Mouse (Mus musculus) neural tube, embryonic 10.5 days (tissue): ENCODE measurements around the gene Sart3.
"Not testable (repeated sequence)": the region's sequence is repeated elsewhere in the genome, so short reads cannot be mapped to it uniquely, and the experiment has no call there.

Experiments used
- DNase-seq: peaks from one replicate; pipeline ENCODE4 v3.0.0-alpha.2; 2017; ENCODE audit warnings: low spot score; ENCODE audit errors: extremely low spot score

Sart3 gene

DNA sequence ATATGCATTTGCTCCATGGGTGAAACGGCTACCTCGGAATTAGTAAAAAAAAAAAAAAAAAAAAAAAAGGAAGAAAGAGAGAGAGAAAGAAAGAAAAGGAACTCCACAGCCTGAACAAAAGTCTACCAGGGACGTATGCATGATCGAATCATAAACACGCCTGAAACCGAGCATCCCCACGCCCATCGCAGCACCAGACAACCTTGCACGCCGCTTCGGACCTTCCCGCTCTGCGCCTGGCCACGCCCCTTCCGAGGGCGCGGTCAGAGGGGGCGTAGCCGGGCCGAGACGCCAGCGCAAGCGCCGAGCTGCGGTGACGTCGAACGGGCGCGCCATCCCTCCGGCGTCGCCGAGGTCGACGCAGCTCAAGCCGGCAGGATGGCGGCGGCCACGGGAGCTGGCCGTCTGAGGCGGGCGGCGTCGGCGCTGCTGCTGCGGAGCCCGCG is at the start of gene Sart3, which contains the start of gene Iscu:
TSS of gene Sart3 (minus strand) at position 61 of the 446 bp plus-strand sequence.
TSS of gene Iscu (plus strand) at position 299 of the 446 bp plus-strand sequence.
- peak; percentile 92 for DNase-seq

DNA sequence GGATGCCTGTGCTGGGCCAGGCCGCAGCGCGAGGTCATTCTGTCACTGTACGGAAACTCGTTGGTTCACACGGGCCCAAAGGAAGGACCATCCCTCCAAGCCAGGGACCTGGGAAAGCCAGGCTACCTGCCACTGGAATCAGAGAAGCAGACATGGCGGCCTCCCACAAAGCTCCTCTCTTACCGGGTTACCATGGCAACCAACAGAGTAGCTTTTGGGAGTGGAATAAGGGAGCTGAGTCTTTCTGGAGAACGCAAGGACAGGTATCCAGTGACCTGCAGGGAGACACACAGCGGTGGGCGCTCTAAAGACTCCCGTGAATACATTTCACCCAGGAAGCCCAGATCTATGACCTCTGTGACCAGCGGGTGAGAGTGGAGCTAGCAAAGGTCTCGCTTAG is 46.3 kb upstream of the Sart3 start:
- DNase-seq: no peak

DNA sequence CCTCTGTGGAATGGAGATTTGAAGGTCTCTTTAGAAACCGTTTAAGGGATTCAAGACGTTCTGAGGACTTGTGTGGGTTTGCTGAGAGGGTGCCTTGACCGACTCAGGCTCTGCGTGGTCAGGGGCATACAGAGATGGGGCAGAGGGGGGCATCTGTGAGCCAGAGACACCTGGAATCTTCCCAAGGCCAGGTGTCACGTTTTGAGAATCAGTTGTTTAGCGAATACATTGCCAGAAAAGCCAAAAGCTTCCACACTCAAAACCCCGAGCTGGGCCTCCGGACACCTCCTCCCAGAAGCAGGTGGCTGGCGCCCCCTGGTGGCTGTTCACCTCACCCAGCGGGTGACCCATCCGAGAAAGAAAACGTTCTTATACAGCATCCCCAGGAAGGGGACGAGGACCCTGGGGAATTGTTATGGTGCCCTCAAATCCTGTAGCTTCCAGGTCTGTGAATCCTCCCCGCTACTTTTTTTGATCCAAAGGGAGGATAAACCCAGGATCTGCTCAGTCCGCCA is 43.4 kb upstream of the Sart3 start:
- DNase-seq: peak; percentile 92

DNA sequence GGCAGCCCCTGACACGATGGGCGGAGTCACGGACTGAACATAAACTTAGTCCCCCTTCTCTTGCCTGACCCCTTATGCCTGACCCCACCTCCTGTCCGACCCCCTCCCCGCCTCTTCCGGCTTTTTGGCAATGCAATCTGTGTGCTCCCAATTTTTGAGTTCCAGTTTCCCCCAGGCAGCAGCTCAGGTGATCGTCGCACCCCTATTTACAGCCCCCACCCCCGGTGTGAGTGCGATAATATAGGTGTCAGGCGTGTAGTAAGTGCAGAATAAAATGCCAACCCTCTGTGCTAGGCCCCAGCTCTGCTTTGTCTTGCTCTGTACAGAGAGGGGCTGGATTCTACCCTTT is 42.7 kb upstream of the Sart3 start:
- DNase-seq: no peak

DNA sequence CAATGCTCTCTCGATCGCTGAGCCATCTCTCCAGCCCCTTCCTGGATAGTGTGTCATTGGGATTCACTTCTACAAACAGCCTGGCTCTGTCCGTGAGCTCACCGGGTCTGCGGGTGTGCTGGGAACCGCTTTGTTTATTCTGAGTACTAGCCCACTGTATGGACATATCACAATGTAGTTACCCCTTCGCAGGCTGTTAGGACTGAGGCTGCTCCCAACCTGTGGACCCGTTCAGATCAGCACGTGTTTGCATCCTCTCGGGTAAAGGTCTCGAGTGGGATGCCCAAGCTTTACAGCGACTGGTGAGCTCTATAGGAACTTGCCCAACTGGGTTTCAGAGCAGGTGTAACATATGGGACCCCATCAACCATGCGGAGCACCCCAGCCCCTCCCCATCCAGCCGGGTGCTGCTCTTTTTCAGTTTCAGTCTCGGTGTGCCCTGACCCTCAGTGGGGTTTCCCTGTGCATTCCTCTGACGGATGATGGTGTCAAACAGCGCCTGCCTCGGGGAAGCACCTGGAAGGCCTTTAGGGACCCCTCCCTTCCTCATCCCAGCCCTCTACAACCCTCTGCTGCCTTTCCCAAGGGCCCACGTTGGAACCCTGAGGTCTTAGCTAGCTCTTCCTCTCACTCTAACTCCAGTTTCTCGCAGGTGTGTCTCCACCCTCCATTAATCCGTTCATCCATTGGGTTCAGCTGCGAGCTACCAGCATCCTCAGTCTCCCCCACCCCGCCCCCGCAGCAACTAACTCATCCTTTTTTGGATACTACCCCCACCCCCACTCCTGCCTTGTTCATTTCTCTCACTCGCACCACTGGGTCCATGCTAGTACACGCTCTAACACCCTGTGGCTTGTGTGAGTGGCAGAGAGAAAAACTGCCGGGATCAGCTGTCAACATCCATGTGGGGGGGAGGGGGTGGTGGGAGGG is 42.1 kb upstream of the Sart3 start:
- DNase-seq: no peak

DNA sequence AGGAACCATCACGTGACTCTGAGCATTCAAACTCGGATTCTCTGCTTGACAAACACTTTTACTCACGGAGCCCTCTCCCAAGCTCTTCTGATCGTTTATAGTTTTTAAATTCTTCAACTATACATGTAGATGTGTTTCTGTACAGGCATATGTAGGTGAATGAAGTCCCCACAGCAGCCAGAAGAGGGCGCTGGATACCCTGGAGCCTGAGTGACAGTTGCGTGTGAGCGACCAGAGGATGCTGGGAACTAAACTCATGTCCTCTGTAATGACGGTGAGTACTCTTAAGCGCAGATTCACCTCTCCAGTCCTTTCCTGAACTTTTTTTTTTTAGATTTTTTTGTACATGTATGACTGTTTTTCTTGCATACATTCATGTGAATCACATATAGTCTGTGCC is 41.3 kb upstream of the Sart3 start:
- no peak for DNase-seq

DNA sequence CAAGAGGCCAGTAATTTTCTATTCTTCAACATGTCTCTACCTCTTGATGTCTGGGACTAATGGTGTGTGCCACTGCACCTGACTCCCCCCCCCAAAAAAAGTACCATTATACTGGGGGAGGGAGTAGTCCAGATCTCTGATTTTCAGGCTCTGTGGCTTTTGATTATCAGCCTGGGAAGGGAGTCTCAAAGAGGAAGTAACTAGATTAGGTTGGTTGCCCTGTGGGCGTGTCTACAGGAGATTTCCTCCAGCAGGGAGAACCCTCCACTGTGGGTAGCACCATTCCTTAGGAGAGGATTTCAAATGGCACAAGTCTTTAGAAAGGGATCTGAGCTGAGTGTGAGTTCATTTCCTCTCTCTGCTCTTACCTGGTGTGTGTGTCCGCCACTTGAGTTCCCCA is 40.3 kb upstream of the Sart3 start:
- no peak for DNase-seq

DNA sequence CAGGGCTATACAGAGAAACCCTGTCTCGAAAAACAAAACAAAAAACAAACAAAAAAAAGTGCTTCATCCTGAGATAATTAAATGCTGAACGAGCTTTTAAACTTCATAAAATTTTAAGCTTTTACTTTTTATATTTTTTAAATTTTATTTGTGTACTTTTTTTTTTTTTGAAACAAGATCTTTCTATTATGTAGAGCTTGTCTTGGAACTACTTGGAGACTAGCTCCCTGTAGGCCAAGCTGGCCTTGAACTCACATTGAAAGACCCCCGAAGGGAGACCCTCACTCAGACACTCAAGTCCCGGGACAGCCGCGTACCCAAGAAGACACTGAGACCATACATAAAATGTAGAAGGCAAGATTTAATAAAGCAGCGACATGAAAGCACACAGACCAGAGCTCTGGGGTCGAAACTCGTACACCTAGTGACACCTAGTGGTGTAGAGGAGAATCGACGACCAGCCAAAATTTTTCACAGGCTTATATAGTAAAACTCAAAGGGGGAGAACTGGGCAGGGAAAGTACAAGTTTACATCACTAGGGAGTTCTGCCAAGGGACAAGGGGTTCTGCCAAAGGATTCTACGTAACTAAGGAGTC is 39.6 kb upstream of the Sart3 start:
- not testable (repeated sequence) for DNase-seq

DNA sequence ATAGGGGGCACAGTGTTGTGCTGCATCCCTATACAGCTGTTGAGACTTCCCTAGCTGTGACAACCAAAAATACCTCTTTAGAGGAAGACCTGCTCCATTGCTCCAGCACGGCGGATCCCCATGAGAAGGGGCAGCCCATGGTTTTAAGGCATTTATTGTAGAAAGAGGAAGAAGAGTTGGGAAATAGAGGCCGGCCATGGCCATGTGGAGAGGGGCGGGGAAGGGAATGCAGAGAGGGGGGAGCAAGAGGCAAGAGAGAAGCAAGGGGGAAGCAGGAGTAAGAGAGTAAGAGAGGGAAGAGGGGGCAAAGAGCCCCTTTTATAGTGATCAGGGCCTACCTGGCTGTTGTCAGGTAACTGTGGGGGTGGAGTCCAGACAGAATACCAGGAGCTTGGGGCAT is 37.8 kb upstream of the Sart3 start:
- DNase-seq: no peak

DNA sequence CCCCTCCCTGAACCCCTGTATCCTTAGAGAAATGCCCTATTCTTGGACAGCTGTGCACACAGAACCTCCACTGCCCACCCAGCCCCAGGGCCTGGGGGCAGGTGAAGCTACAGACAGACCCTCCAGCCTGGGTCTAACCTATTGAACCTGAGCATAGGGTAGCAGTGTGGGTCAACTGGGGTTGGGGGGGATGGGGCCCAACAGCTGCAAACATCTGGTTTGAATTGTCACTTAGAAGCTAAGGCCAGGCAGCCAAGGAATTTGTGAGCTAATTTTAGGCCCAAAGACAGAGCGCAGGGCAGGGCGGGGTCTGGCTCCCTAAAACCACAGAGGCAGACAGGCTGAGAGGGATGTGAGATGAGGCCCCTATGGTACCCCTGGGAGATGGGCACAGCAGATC is 35.9 kb upstream of the Sart3 start:
- DNase-seq: peak; percentile 49

DNA sequence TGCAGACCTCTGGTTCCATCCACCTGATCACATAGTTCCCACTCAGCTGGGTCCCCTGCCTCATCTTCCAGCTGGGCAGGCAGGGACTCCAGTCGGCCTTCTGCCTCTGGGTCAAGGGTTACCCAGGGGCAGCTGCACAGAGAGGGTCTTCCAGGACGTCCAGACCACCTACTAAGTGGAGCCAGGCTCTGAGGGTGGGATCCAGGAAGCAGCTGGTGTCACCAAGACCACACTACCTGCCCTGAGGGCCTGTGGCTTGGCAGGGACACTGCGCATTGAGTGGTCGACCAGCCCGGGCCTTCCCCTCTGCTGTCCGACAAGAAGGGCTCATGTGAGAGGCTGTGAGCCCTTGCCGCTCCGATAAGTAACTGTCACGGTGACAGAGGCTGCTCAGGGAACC is 35.4 kb upstream of the Sart3 start:
- no peak for DNase-seq

DNA sequence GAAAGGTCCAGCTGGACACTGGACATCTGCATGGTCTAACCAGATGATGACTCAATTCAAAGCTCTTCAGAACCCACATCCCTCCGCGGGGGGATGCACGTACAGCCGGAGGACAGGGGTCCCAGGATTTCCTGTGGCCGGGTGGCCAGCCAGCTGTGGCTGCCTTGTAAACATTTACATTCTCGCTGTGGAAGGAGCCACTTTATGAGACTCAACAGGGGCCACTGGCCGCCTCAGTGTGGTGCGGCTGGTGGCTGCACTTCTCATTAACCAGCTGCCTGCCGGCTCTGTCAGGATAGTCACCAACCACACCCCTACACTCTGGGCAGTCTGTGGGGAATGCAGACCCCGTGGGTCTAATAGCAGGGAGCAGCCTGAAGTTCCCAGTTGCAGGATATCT is 34.1 kb upstream of the Sart3 start:
- DNase-seq: no peak

DNA sequence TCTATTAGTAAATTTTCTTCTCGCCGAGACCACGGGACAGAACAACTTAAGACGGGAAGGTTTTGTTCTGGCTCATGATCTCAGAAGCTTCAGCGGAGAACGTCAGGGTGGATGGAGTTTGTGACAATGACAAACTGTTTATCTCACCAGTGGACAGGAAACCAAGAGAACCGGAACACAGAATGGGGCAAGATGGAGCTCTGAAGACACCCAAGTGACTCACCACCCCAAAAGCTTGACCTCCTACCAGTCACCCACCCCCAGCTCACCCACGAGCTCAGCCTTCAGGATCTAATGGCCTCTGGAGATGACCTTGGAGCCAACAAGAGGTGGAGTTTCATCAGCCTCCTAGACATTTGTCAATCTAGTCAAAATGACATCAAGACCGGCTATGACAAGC is 33.0 kb upstream of the Sart3 start:
- DNase-seq: no peak

DNA sequence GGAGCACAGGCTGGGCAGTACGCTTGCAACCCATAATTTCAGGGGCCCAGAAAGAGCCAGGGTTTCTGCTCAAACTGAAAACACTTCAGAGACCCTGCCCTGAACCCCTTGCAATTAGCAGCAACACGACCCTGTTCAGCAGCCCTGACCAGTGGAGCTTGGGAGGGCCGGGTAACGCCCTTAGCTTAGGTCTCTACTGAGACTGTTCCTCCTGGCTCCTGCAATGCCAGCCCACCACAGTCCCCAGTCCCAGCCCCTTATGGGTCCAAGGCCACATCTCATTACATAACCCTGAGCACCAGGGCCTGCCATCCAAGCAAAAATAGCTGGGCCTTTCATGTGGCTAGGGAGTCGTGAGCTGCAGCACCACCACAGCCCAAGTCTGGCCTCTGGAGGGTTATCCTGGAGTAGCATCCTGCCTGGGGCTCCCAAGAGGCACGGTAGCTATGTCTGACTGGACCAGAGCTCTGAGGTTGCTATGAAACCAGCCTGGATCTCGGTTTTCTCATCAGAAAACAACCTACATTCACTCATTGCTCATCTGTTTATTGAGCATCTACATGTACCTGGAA is 32.2 kb upstream of the Sart3 start:
- DNase-seq: no peak

DNA sequence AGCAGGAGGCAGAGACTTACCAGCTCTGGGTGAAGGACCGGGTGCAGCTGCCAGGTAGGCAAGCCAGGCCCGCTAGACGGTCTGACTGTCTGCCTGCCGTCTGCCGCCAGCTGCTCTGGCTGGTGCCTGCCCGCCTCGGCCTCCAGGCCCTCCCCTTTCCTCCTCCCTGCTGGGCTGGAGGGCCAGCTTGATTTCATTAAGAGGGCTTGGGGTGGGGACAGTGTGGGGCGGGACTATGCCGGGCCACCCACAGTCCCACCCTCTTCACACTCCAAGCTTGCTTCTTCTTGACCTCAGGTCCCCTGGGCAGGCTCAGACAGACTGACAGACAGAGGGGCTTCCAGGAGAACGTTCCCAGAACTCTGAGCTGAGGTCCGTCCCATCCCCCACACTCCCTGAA is 28.0 kb upstream of the Sart3 start, which contains the start of gene Tmem119:
TSS of gene Tmem119 (minus strand) at position 237 of the 400 bp plus-strand sequence.
- peak; percentile 80 for DNase-seq

DNA sequence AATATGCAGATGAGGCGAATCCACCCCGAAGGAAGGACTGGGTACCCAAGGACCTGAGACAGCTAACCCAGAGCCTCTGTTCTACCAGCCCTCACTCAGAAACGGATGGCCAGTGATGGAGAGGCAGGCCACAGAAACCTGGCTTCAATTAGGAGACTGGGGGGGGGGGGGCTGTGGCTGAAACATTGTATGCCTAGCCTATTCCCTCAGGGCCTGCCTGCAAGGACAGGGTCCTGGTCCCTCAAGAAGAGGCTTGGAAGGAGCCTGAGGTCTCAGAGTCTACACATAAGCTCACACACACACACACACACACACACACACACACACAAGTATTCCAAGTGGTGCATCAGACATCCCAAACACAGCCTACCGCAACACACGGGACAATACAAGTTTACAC is 27.4 kb upstream of the Sart3 start:
- DNase-seq: peak; percentile 57

DNA sequence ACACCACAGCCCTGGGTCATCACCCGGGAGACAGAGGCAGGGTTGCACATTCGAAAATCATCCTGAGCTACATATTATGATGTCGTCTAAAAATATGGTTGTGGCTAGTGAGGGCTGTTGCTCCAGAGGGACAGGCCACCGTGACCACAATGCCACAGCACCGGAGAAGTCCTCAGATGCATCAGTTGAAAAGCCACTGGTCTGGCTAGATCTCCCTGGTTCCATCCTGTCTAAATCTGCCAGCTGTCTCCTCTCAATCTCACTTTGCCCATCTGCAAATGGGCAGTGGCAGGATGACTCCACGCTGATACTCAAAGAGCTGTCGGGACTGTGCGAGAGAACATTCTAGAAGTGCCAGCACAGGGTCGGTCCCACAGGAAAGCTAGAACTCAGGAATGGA is 26.2 kb upstream of the Sart3 start:
- DNase-seq: no peak

DNA sequence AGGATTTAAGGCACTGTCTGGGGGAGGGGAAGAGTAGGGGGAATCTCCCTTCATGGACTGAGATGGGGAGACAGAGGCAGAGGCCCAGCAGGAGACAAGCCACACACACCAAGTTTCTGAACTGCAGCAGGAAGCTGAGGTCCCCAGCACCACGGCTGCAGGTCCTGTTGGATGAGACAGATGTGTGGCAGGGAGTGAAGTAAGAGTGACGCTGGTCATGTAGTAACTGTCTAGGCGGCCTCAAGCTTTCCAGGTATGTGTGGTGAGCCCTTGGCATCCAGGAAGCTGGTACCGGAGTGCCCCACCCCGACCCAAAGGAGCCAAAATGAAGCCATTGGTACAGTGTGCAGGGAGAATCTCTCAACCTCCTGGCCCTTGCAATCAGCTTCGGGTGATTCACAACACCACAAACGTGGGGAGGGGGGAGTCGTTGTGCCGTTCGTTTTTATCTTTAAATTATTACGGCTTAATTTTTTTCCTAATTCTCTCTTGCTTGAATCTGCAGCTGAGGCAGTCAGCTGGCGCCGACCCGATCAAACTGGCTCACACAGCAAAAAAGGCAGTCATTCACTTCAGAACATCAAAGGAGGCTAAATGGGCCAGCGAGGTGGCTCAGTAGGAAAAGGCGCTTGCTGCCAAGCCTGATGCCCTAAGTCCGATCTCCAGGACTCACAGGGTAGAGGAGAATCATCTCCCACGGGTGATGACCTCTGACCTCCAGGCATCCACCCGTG is 25.0 kb upstream of the Sart3 start:
- peak; percentile 42 for DNase-seq

DNA sequence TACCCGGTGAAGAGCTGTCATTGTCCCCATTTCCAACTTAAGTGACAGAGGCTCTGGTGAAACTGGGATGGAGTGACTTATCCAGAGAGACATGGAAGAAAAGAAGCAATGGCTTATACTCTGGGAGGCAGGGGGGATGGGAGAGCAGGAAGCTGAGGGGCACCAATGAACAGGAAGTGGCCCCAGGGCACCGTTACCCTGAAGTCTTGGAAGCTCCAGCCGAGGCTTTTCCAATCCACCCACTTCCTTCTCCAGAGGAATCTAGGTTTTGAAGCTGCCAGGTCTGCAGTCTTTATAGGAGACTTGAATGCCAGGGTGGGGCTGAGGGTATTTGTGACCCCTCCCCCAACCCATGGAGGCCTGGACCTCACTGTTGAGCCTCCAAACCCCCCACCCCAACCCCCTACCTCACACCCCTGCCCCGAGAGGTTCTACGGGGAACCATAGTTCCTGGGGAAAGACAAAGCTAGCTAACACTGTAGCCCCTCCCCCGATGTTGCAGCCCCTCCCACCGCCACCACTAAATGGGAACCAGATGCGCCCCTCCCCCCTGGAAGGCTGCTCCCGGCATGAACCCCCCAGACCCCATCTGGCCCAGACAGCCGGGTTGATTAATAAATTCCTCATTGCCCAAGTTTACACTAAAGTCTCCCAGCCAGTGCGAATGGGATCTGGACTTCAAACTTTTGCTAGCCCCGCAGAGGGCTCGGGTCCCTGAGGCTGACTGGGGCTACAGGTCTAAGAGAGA is 24.3 kb upstream of the Sart3 start:
- peak; percentile 89 for DNase-seq

DNA sequence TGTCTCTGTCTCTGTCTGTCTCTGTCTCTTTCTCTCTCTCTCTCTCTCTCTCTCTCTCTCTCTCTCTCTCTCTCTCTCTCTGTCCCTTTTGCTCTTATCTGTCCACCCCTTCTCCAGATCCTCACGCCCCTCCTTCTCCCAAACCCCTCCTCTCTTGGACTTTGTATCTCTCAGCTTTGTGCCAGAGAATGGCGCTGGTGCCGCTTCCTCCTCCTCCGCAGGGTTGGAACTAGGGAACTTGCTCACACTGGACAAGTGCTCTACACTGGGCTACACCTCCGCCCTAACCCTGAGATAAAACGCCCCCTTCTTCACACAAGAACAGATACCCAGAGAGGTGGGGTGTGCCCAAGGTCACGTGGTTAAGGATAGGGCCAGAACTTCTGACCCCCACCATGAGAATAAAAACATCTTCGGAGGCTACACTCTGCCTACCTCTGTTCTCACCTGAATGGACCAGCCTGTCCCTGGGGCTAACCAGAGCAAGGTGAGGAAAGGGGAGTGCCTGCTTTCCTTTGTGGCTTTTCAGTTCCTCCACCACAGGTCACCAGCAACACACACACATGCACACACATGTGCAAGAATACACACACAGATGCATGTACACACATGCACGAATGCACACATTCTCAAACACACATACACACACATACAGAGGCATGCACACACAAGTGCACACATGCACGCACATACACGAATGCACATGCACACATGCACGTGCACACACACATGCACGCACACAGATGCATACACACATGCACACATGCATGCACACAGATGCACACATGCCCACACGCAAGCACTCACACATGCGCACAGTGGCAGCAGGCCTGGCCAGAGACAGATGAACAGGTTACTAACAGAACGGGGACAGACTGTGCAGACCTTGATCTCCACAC is 19.1 kb upstream of the Sart3 start:
- DNase-seq: no peak
